Mouse (Mus musculus) thymus, adult 18-20 months (tissue): ENCODE measurements around the gene Ankrd44.
"Not testable (repeated sequence)": the region's sequence is repeated elsewhere in the genome, so short reads cannot be mapped to it uniquely, and the experiment has no call there.

ENCODE experiments used
- DNase-seq, 2 experiments: peaks; one replicate each; pipeline ENCODE4 v3.0.0; 2022; ENCODE audit warnings: mixed read lengths in 2 of 2

Ankrd44 gene

DNA sequence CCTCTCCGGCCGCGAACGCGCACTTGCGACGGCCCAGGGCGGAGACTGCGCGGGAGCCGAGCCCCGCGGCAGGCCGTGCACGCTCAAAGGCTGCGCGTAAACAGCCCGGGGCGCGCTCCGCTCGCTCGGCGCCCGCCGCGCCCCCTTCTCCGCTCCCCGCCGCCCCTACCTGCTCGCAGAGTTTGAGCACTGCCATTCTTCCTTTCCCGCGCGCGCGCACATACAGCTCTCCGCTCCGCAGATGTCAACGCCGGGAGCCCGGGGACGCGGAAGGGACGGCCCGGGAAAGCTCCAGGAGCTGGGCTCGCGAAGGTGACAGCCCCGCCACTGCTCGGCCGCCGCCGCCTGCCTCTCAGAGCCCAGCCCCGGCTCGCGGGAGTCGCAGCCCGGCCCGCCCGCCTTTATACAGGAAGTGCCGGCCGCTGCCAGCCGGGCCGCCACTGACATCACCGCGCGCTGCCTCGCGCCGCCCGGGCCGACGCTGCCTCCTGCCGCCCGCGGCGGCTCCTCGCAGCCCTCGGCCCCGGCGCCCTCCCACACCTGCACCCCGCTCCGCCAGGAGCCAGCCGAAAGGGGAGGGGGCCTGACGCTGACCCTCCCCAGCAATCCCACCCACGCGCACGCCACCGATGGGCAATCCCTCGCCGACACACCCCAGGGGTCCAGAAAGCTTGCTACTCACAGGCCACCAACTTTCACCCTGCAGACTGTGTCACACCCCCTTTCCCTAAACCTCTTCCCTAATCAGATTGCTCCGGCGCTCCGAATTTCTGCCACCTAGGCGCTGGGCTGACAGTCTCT is at the start of gene Ankrd44:
TSS of gene Ankrd44 (minus strand) at position 417 of the 801 bp plus-strand sequence.
- peak; percentile 74 to 78 for DNase-seq

- DNase-seq = no peak
Observed at GRCm38 (mm10) chr1:54971687-54972404, 45.7 kb upstream of the Ankrd44 start.

DNA sequence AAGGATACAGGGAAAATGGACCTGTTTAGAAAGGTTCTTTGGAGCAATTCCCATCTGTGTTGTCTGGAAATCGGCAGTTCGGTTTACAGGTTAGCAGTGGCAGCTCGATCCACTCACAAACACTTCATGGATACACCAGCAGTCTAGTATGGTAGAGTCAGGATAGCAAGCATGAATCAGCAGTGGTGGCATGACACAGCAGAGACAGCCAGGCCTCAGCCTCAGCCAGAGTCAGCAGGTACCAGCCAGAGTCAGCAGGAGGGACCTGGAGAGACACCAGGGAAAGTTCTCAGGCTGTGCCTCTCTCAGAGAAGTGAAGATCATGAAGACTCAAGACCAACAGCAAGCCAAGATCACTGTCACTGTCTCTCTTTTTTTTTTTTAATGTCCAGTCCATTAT is 40.7 kb upstream of the Ankrd44 start:
- DNase-seq = no peak

DNA sequence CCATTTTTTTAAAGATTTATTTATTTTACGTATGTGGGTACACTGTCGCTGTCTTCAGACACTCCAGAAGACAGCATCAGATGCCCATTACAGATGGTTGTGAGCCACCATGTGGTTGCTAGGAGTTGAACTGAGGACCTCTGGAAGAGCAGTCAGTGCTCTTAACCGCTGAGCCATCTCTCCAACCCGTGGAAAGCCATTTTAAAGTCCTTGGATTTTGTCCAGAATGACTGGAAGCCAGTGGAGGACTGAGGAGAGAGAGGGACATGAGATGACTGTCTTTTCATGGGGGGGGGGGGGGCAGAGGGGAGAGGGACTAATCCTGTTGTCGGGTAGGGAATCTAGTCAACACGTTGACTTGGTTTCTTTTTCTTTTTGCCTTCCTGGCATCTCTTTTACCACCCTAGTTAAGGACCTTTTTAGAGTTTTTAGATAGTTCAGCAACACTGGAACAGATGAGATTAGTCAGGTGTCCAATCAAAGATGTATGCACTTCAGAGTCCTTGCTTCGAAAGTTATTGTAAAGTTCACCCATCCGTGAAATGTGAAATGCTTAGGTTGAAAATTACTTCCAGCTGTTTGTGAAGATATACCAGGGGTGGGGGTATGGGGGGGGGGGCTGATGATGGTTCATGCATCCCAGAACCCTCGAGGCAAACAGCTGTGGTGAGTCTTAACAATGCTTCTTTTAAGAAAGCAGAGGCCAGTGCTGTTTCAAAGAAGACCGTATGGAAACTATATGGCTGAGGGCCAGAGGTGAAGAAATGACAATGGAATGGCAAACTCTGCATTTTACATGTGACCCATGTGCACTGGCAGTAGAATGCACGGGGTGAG is 39.2 kb upstream of the Ankrd44 start:
- DNase-seq = no peak

GRCm38 (mm10) chr1:54961724-54962123 is 35.5 kb upstream of the Ankrd44 start:
- DNase-seq = no peak

DNA sequence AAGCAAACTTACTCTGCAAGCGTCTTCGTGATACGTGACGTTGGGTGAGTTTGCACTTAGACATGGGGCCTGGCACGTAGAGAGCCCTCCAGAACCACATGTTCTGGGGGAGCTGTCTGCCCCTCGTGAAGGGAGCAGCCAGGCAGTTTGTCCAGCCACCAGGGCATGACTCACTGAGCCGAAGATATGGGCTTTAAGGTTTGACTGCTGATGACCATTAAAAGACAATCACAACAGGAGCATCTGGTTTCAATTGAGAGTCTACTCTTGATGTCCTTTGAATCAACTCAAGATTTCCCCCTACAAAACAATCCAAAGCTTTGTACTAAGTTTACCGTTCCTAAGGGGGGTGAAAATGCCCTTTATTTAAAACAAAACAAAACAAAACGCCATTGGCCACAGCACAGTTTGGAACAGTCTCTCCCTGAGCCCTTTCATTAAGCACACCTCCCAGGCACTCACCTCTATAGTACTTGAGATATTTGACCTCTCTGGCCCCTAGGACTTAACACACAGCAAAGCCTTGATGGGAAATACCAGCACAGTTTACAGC is 34.5 kb upstream of the Ankrd44 start:
- no peak for DNase-seq

GRCm38 (mm10) chr1:54958525-54958924 is 32.3 kb upstream of the Ankrd44 start:
- no peak for DNase-seq

DNA sequence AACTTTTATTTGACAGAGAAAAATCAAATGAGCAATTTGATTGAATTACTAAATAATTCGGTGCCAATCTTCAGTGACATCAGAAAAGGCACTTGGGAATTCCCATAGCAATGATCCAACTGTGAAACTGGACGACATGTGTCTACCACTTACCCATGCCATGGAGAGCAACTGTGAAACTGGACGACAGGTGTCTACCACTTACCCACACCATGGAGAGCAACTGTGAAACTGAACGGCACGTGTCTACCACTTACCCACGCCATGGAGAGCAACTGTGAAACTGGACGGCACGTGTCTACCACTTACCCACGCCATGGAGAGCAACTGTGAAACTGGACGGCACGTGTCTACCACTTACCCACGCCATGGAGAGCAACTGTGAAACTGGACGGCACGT is 30.8 kb upstream of the Ankrd44 start:
- DNase-seq = not testable (repeated sequence)

DNA sequence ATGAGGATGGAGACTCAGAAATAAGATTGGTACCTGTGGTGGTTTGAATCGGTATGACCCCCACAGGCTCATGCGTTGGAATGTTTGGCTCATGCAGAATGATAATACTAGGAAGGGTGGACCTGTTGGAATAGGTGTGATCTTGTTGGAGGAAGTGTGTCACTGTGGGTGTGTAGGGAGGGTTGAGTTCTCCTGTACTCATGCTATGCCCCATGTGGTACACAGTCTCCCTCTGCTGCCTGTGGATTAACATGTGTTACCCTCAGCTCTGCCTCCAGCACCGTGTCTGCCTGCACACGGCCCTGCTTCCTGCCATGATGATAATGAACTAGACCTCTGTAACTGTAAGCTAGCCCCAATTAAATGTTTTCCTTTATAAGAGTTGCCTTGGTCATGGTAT is 28.7 kb upstream of the Ankrd44 start:
- DNase-seq = no peak

GRCm38 (mm10) chr1:54944648-54945047 is 18.5 kb upstream of the Ankrd44 start:
- no peak for DNase-seq

DNA sequence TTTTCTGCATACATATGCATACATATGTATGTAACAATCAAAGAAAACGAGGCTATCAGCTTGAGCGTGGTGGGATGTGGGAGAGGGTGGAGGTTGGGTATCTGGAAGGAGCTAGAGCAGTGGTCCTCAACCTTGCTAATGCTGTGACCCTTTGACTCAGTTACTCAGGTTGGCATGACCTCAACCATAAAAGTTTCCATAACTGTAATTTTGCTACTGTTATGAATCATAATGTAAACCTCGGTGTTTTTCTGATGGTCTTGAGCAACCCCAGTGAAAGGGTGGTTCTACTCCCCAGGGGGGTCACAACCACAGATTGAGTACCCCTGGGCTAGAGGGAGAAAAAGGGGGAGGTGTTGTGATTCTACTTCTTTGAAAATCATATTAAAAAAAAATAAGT is 9.3 kb upstream of the Ankrd44 start:
- DNase-seq = no peak

GRCm38 (mm10) chr1:54934911-54935310 is 8.7 kb upstream of the Ankrd44 start:
- DNase-seq = no peak

- no peak for DNase-seq
Observed at GRCm38 (mm10) chr1:54933646-54934045, 7.5 kb upstream of the Ankrd44 start.

- no peak for DNase-seq
Observed at GRCm38 (mm10) chr1:54932456-54933115, 6.4 kb upstream of the Ankrd44 start.

DNA sequence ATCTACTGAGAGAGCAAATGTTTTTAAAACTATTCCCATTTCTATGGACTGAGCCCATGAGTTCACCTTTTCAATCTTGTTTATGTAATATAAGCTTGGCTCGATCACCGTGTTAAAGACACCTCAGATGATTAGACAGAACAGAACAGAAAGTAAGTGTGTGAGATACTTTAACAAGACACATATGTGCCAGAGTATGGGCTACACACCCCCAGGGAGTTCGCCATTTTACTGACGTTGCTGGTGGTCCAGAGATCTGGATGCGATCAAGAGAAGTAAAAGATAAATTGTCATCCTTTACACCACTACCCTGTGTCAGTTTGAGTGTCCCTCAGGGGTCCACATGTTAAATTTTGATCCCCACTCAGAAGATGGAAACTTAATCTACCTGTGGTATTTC is 5.0 kb upstream of the Ankrd44 start:
- DNase-seq = no peak

DNA sequence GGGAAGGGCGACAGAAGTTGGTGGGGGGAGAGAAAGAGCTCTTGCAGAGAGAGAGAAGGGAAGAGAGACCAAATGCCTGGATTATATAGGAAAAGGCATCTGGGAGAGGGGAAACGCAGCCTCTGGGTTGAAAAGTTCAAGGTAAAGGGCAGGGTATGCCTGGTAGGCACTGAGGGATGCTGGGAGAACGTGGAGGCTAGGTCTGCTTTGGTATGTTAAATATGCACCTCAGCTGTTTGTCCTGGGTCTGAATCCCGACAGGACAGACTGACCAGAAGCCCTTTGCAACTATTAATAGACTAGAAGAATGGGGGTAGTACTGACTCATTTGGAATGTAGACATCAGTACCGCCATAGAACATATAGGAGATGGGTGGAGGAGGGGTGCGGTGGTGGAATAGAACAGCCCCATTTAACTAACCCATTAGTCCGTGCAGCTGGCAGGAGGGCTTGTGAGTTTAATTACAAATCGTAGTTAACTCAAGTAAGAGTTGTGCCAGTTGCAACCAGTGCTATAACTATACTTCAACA is 4.5 kb upstream of the Ankrd44 start:
- DNase-seq = no peak

GRCm38 (mm10) chr1:54925451-54925934 is 694 bp downstream of the Ankrd44 start:
- DNase-seq = peak; percentile 35 to 56

DNA sequence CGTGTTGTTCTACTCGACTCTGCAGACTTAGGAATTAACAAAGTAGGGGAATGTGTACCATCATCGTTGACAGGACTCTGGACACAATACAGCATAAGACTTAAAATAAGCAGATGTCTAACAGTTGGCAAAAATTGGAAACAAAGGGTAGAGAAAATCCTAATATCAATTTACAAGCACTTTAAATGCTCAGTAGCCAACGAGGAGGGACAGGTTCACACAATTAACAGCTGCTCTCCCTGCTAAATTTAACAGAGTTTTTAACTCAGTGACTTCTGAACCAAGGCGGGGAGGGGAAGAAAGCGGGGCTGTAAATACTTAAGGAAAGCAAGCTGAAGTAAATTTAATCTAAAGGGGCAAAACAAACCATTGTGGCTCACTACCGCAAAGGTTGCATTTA is 1.4 kb downstream of the Ankrd44 start:
- no peak for DNase-seq

DNA sequence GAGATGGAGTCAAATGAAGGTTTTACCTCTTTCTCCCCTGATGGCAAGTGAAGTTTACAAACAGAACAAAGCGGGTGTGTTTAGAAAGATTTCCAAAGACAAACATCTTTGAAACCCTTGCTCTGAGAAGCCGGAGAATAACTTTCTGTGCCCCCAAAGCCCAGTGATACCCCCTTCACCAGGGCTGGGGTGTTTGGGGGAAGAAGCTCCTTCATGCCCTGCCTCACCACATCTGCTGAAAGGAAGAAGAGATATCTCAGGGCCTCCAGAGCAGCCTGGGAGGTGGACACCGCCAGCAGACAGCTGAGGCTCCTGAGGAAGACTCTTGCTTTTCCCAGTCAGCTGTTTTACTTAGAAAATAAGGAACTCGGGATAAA is 1.9 kb downstream of the Ankrd44 start:
- no peak for DNase-seq

GRCm38 (mm10) chr1:54923366-54924308 is 2.5 kb downstream of the Ankrd44 start:
- peak in 1 of 2 experiments; percentile 60 for DNase-seq

- DNase-seq = no peak
Observed at GRCm38 (mm10) chr1:54922707-54923106, 3.5 kb downstream of the Ankrd44 start.
